Mouse (Mus musculus): ENCODE results near the gene Mapkapk5.

Gene Mapkapk5

DNA sequence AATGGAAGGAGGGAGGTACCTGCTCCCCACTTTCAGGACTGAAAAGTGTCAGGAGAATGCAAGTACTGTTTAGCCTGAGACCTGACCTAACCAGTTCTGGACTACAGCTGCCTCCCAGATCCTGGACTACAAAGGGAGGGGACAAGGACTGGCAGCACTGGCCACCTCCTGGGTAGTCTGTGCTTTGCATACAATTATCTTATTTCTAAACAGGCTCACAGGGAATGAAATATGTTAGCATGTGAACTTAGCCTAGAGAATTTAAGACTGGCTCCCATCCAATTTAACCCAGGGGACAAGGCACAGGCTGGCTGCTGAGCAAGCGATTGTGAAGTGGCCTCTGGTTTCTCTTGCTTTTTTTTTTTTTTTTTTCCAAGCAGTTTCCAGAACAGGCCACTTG lies 25.1 kb upstream of the Mapkapk5 start:
- Histone ChIP-seq H3K4me1 (replicated peaks; ENCODE audit: low read depth, low read length) (peaks cover 53% of the 10 kb centered on the region), H3K27me3 (ENCODE audit: insufficient read depth, low read length) (no peaks in the 10 kb centered on the region), H3K36me3 (ENCODE audit: insufficient read depth, low read length) (peaks cover 93% of the 10 kb centered on the region), H3K9me3 (ENCODE audit: low read length) (no peaks in the 10 kb centered on the region), H3K4me3 (replicated peaks; ENCODE audit: low read length) (no peak overlapping the region)
- TF ChIP-seq NANOG (IDR thresholded peaks at IDR 0.05; ENCODE audit: borderline replicate concordance, low read length), result no peak
- TF ChIP-seq POU5F1 (IDR thresholded peaks at IDR 0.05; ENCODE audit: borderline replicate concordance, low read length), result no peak
- TF ChIP-seq CTCF (conservative IDR thresholded peaks at IDR 0.05; ENCODE audit: low read length), result no peak

DNA sequence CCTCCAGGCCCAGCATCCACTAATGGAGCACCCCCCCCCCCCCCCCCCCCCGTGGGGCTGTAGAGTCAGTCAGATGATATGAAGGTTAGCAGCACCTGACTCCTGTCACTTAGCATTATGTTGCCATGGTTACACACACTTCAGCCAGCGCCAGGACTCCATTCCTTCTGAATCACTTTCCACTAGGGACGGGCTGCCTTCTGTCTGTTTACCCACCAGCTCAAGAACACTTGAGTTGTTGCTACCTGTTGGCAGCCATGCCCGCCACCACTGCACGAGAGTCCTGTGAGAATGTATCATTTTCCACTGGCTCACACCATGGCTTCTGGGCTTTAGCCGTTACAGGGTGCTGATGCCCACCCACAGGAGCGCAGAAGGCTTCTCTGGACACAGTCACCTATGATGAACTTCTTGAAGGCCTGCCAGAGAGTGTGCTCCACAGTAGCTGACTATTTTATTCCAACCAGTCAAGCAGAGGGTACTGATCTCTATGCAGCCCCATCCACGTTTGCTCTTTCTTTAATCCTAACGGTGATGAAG lies 24.2 kb upstream of the Mapkapk5 start:
- TF ChIP-seq CTCF (conservative IDR thresholded peaks at IDR 0.05; ENCODE audit: low read length) (no peak), NANOG (IDR thresholded peaks at IDR 0.05; ENCODE audit: borderline replicate concordance, low read length) (no peak), POU5F1 (IDR thresholded peaks at IDR 0.05; ENCODE audit: borderline replicate concordance, low read length) (no peak)
- Histone ChIP-seq H3K36me3 (ENCODE audit: insufficient read depth, low read length) (peaks cover 85% of the 10 kb centered on the region), H3K27me3 (ENCODE audit: insufficient read depth, low read length) (no peaks in the 10 kb centered on the region), H3K4me1 (replicated peaks; ENCODE audit: low read depth, low read length) (peaks cover 53% of the 10 kb centered on the region), H3K9me3 (ENCODE audit: low read length) (no peaks in the 10 kb centered on the region), H3K4me3 (replicated peaks; ENCODE audit: low read length) (no peak overlapping the region)

DNA sequence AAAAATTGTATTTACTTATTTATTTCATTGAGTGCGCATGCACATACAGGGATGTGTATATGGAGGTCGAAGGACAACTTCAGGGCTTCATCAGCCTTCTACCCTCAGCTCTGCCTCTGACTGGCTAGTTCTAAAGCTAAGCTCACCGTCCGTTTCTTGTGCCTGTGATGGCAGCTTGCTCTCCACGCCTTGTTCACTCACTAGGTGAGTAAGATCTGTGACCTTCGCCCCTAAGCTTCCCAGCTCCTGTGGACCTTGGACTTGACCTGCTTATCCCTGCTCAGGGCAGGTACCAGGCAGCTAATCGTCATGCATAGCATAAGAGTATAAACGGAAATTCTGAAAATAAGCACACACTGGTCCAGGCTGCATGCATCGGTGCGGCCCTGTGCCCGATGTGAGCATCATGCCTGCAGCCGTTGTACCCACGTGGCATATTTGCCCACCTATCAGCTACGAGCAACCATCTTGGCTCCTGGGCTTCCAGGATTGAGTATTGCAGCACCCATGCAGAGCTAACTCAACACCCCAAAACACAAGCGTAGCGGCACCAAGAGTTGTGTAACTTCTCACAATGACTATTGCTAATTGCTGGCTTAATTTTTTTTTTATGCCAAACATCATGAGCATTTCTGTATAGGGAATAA lies 20.5 kb upstream of the Mapkapk5 start:
- Histone ChIP-seq H3K9me3 (ENCODE audit: low read length) (no peaks in the 10 kb centered on the region), H3K27me3 (ENCODE audit: insufficient read depth, low read length) (no peaks in the 10 kb centered on the region), H3K4me1 (replicated peaks; ENCODE audit: low read depth, low read length) (peaks cover 51% of the 10 kb centered on the region), H3K4me3 (replicated peaks; ENCODE audit: low read length) (no peak overlapping the region), H3K36me3 (ENCODE audit: insufficient read depth, low read length) (peaks cover 47% of the 10 kb centered on the region)
- TF ChIP-seq CTCF (conservative IDR thresholded peaks at IDR 0.05; ENCODE audit: low read length) (no peak), POU5F1 (IDR thresholded peaks at IDR 0.05; ENCODE audit: borderline replicate concordance, low read length) (no peak), NANOG (IDR thresholded peaks at IDR 0.05; ENCODE audit: borderline replicate concordance, low read length) (no peak)

DNA sequence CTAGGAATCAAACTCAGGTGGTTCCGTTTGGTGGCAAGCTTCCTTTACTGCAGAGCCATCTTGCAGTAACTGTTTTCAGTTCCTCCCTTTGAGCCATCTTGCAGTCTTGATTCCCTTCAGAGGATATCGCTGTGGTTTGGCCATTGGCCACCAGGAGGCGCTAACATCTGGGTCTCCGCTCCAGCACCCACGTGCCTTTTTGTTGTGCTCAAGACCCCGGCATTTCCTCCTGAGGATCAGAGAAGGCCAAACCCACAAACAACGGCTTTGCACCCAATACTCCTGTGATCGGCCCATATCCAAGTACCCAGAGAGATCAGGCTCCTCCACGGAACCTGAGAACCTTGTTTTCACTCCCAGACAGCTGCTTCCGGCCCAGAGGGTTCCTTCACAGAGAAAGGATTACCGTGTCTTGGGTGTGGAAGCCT lies 18.8 kb upstream of the Mapkapk5 start:
- no peaks in the 10 kb centered on the region for H3K27me3 ChIP-seq (ENCODE audit: insufficient read depth, low read length)
- H3K4me3 ChIP-seq (replicated peaks; ENCODE audit: low read length), result peak overlapping the region; percentile 35; the same call in 1 of the 2 replicates
- H3K4me1 ChIP-seq (replicated peaks; ENCODE audit: low read depth, low read length), result peaks cover 49% of the 10 kb centered on the region
- TF ChIP-seq CTCF (conservative IDR thresholded peaks at IDR 0.05; ENCODE audit: low read length) (peak; percentile 99), NANOG (IDR thresholded peaks at IDR 0.05; ENCODE audit: borderline replicate concordance, low read length) (no peak), POU5F1 (IDR thresholded peaks at IDR 0.05; ENCODE audit: borderline replicate concordance, low read length) (no peak)
- H3K9me3 ChIP-seq (ENCODE audit: low read length), result no peaks in the 10 kb centered on the region
- peaks cover 31% of the 10 kb centered on the region for H3K36me3 ChIP-seq (ENCODE audit: insufficient read depth, low read length)

DNA sequence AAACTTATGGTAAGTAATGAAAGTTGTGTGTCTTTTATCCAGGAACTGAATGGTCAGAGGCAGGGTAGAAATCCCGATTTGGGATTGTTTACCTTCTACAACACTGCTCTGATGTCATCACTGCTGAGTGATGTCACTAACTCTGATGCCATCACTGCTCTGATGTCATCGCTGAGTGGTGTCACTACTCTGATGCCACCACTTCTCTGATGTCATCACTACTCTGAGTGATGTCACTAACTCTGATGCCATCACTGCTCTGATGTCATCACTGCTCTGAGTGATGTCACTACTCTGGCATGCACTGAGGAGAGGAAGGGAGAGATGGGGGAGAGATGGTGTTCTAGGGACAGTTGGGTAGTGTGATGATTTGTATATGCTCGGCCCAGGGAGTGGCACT lies 16.7 kb upstream of the Mapkapk5 start:
- Histone ChIP-seq H3K4me1 (replicated peaks; ENCODE audit: low read depth, low read length) (peaks cover 44% of the 10 kb centered on the region), H3K9me3 (ENCODE audit: low read length) (no peaks in the 10 kb centered on the region), H3K36me3 (ENCODE audit: insufficient read depth, low read length) (peaks cover 11% of the 10 kb centered on the region), H3K4me3 (replicated peaks; ENCODE audit: low read length) (no peak overlapping the region), H3K27me3 (ENCODE audit: insufficient read depth, low read length) (no peaks in the 10 kb centered on the region; the same call in 1 of the 2 replicates)
- TF ChIP-seq NANOG (IDR thresholded peaks at IDR 0.05; ENCODE audit: borderline replicate concordance, low read length) (peak; percentile 25; the same call in 1 of the 2 replicates), POU5F1 (IDR thresholded peaks at IDR 0.05; ENCODE audit: borderline replicate concordance, low read length) (no peak), CTCF (conservative IDR thresholded peaks at IDR 0.05; ENCODE audit: low read length) (no peak)

DNA sequence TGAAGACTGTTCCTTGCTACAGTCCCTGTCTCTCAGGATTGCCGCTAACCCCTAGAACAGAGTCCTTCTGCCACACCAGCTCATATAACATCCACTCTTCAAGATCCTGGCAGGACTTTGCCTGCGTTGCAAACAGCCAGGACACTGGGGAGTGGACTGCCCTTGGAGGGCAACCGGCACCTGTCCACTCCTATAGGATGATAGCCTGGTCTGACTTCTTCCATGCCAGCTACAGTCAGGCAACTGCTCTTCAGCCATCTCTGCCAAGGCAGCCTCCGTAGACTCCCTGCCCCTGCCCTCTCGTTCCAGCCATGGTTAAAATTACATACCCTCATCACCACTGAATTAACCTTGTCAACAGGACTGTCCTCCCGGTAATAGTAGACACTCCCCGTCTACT lies 3.5 kb upstream of the Mapkapk5 start:
- H3K4me1 ChIP-seq (replicated peaks; ENCODE audit: low read depth, low read length), result peaks cover 18% of the 10 kb centered on the region
- H3K9me3 ChIP-seq (ENCODE audit: low read length), result no peaks in the 10 kb centered on the region
- no peak for TF ChIP-seq CTCF (conservative IDR thresholded peaks at IDR 0.05; ENCODE audit: low read length)
- TF ChIP-seq NANOG (IDR thresholded peaks at IDR 0.05; ENCODE audit: borderline replicate concordance, low read length), result no peak
- no peak for TF ChIP-seq POU5F1 (IDR thresholded peaks at IDR 0.05; ENCODE audit: borderline replicate concordance, low read length)
- H3K36me3 ChIP-seq (ENCODE audit: insufficient read depth, low read length), result peaks cover 17% of the 10 kb centered on the region
- H3K27me3 ChIP-seq (ENCODE audit: insufficient read depth, low read length), result no peaks in the 10 kb centered on the region
- H3K4me3 ChIP-seq (replicated peaks; ENCODE audit: low read length), result no peak overlapping the region

DNA sequence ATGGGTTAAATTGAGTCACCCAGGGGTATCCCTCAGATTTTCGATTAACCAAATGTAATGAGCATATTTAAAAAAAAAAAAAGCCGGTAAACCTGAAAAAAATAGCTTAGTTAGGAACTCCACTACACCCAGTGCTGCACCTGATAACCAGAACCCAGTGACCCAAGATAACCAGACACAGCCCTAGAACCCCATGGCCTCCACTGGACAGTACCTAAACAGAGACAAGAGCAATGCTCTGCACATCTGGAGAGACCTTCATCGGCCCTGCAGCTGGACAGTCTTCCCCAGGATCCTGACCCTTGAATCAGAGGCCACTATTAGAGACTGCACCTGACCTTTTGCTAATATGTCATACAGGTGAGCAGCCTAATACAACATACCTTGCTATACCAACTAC lies 1.4 kb upstream of the Mapkapk5 start:
- Histone ChIP-seq H3K9me3 (ENCODE audit: low read length) (no peaks in the 10 kb centered on the region), H3K4me1 (replicated peaks; ENCODE audit: low read depth, low read length) (peaks cover 39% of the 10 kb centered on the region), H3K27me3 (ENCODE audit: insufficient read depth, low read length) (no peaks in the 10 kb centered on the region), H3K36me3 (ENCODE audit: insufficient read depth, low read length) (peaks cover 17% of the 10 kb centered on the region), H3K4me3 (replicated peaks; ENCODE audit: low read length) (peak overlapping the region; percentile 98; the same call in 1 of the 2 replicates)
- TF ChIP-seq POU5F1 (IDR thresholded peaks at IDR 0.05; ENCODE audit: borderline replicate concordance, low read length) (no peak), CTCF (conservative IDR thresholded peaks at IDR 0.05; ENCODE audit: low read length) (no peak), NANOG (IDR thresholded peaks at IDR 0.05; ENCODE audit: borderline replicate concordance, low read length) (no peak)

DNA sequence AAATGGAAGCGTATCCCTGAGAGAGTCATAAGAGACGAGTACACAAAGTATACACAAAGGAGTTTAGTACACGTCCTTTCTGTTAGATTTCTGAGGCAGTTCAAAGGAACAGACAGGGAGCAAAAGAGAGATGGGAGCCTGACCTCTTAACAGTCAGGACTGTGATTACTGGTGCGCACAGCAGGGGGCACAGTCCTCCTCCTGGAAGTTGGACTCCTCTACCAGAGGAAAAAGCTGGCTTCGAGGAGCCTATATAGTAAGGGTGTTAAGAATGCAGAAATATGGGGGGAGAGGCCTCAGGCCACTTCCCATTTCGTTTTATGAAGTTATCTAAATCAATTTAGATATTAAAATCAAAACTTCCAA lies 808 bp upstream of the Mapkapk5 start:
- no peaks in the 10 kb centered on the region for H3K27me3 ChIP-seq (ENCODE audit: insufficient read depth, low read length)
- TF ChIP-seq CTCF (conservative IDR thresholded peaks at IDR 0.05; ENCODE audit: low read length) (0 out of 2 replicates have a peak, but pooled peaks have one; percentile 3), NANOG (IDR thresholded peaks at IDR 0.05; ENCODE audit: borderline replicate concordance, low read length) (no peak)

More for the DNA sequence above, 808 bp upstream of the Mapkapk5 start:
- peaks cover 17% of the 10 kb centered on the region for H3K36me3 ChIP-seq (ENCODE audit: insufficient read depth, low read length)
- H3K9me3 ChIP-seq (ENCODE audit: low read length), result no peaks in the 10 kb centered on the region
- H3K4me3 ChIP-seq (replicated peaks; ENCODE audit: low read length), result peak overlapping the region; percentile 98
- peaks cover 45% of the 10 kb centered on the region for H3K4me1 ChIP-seq (replicated peaks; ENCODE audit: low read depth, low read length)

Measured in E14TG2a.4 (cell line).